Mouse (Mus musculus) forebrain, embryonic 10.5 days (tissue): ENCODE data around the gene Eef1akmt3. TPM values are rescaled to one million over a fixed set of nuclear protein-coding genes. Genes with fewer than 3 reads are reported as not detected.

Experiments
- DNase-seq: peaks from one replicate; pipeline ENCODE4 v3.0.0-alpha.2; 2017; ENCODE audit warnings: low spot score; ENCODE audit errors: extremely low spot score
- H3K27ac ChIP-seq: fragments of 300-500 bp; sonication (generic); 2 replicates; pipeline ENCODE4 v1.5.1; 2016; ENCODE audit warnings: mild to moderate bottlenecking
- H3K27me3 ChIP-seq: fragments of 300-500 bp; sonication (generic); 2 replicates; pipeline ENCODE4 v1.6.1; 2016; ENCODE audit warnings: mild to moderate bottlenecking; ENCODE audit not compliant: poor library complexity, severe bottlenecking
- H3K36me3 ChIP-seq: fragments of 300-500 bp; sonication (generic); replicated peaks from 2 replicates; pipeline ENCODE4 v1.6.1; 2016; ENCODE audit warnings: mild to moderate bottlenecking, moderate library complexity
- H3K4me1 ChIP-seq: fragments of 300-500 bp; sonication (generic); 2 replicates; pipeline ENCODE4 v1.6.1; 2016
- H3K4me3 ChIP-seq: fragments of 300-500 bp; sonication (generic); 2 replicates; pipeline ENCODE4 v1.5.1; 2016; ENCODE audit warnings: mild to moderate bottlenecking, moderate library complexity
- H3K9me3 ChIP-seq: fragments of 300-500 bp; sonication (generic); 2 replicates; pipeline ENCODE4 v1.6.1; 2016; ENCODE audit warnings: mild to moderate bottlenecking, moderate library complexity
- WGBS: fragments of 180-500 bp; shearing (Covaris S2); methylation state at CpG from one replicate; pipeline ENCODE4 v1.1.7; 2016; 5-methylcytosine and 5-hydroxymethylcytosine counted together
- polyA plus RNA-seq: library from polyadenylated mRNA; unstranded; fragments of >200 nt; fragmentation: Nextera tagmentation; extraction: Ambion mirVana; gene quantifications from 2 replicates; pipeline ENCODE4 v1.2.1, GENCODE M21; 2016

Gene Eef1akmt3
- polyA plus RNA-seq, 1 experiment from 2014 or later, result 0.21 TPM

GRCm38 (mm10) chr10:127040569-127041214, 621 bp downstream of the Eef1akmt3 start:
- Histone ChIP-seq H3K27ac (peak overlapping the region; percentile 93), H3K27me3 (peaks cover 21% of the 10 kb centered on the region), H3K36me3 (peaks cover 27% of the 10 kb centered on the region), H3K9me3 (no peaks in the 10 kb centered on the region), H3K4me3 (peak overlapping the region; percentile 96), H3K4me1 (peaks cover 30% of the 10 kb centered on the region)
- 2% methylated on average over 20 of the region's 20 CpGs for WGBS
- DNase-seq, result peak; percentile 41

GRCm38 (mm10) chr10:127037641-127038040, 3.7 kb downstream of the Eef1akmt3 start:
- Histone ChIP-seq H3K4me1 (peaks cover 20% of the 10 kb centered on the region), H3K27me3 (peaks cover 21% of the 10 kb centered on the region), H3K9me3 (no peaks in the 10 kb centered on the region), H3K27ac (no peak overlapping the region), H3K4me3 (no peak overlapping the region), H3K36me3 (no peaks in the 10 kb centered on the region)
- DNase-seq, result no peak
- 81% methylated on average over 12 of the region's 12 CpGs for WGBS

DNA sequence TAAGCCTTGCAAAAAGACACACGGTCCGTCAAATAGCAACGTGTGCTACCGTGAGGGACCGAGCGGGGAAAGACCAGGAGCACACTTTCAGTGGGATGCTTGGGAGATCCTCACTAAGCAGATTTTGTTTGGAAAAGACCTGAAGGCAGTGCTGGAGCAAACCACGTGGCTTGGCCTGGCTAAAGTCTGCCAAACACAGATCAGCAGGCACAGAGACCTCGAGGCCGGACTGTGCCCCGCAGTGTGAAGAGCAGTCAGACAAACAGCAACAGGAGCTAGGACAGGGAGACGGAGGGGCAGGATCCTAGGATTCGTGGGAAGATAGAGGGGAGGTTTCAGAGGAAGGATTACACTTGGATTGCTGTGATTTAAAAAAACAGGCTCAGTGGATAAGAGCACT, 5.0 kb downstream of the Eef1akmt3 start:
- Histone ChIP-seq H3K27me3 (peaks cover 20% of the 10 kb centered on the region), H3K4me1 (peaks cover 11% of the 10 kb centered on the region), H3K27ac (no peak overlapping the region), H3K36me3 (no peaks in the 10 kb centered on the region), H3K4me3 (no peak overlapping the region), H3K9me3 (no peaks in the 10 kb centered on the region)
- no peak for DNase-seq
- 84% methylated on average over 12 of the region's 12 CpGs for whole genome bisulfite sequencing

DNA sequence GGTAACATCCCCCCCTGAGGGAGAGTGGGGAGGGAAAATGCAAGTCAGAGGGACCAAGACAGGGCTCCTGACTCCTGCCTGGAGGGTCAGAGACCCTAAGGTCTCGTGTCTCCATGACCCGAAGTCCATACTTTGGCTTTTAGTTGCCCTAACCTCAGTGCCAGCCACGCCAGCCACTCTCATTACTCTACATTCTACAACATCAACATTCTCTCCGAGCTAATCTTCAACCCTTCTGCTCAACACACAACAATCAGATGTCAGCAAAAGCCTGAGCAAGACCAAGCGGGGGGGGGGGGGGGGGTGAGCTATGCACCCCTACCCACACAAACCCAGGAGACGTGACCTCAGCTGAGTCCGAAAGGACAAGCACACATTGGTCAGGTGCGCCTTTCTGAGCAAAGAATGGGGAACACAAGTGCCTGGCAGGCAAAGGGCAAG, 8.0 kb downstream of the Eef1akmt3 start:
- H3K4me3 ChIP-seq, result no peak overlapping the region
- no peak for DNase-seq
- peaks cover 12% of the 10 kb centered on the region for H3K36me3 ChIP-seq
- no peak overlapping the region for H3K27ac ChIP-seq
- peaks cover 12% of the 10 kb centered on the region for H3K4me1 ChIP-seq
- no peaks in the 10 kb centered on the region for H3K9me3 ChIP-seq
- no peaks in the 10 kb centered on the region for H3K27me3 ChIP-seq
- WGBS, result 82% methylated on average over 8 of the region's 8 CpGs

DNA sequence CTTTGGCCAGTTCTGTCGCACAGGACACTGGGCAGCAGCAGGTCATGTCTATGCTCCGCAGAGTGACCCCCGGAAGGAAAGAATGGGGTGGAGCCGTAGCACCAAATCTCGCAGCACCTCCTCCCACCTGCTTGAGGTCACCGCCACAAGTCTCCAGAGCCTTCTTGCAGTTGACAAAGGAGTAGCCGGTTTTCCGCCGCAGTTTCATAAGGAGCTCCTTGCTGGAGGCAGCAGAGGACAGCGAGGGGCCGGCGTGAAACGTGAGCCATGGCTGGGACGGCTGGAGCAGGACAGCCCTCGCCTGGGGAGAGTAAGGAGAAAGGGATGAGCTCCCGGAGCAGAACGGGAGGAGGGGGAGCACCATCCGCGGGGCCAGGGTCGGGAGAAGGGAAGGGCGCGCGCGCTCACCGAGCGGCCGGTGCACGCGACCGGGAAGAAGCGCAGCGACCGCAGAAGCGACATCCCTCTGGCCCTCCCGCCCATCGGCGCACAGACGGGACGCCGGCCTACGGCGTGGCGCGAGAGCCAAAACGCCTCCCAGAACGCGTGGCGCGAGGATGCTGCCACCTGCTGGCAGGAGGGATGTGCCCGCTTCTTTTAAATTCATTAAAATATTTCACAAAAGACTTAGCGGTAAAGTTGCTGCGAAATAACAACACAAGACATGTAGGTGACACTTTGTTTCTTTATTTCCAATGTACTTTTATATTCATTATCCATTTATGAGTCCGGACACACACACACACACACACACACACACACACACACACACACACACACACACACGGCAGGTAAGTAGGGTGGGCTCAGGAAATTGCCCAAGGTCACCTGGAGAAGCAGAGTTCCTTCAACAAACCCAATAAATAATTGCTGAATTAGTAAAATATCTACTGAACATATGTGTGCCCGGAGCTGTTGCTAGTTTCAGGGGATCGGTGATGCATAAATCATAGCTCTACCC, 10.7 kb downstream of the Eef1akmt3 start, which contains the start of gene Tsfm:
Gene Tsfm, minus strand, starts transcription at position 505 of the 961 bp plus-strand sequence.
- H3K36me3 ChIP-seq, result peaks cover 39% of the 10 kb centered on the region
- 5% methylated on average over 56 of the region's 56 CpGs for WGBS
- peaks cover 12% of the 10 kb centered on the region for H3K4me1 ChIP-seq

DNA sequence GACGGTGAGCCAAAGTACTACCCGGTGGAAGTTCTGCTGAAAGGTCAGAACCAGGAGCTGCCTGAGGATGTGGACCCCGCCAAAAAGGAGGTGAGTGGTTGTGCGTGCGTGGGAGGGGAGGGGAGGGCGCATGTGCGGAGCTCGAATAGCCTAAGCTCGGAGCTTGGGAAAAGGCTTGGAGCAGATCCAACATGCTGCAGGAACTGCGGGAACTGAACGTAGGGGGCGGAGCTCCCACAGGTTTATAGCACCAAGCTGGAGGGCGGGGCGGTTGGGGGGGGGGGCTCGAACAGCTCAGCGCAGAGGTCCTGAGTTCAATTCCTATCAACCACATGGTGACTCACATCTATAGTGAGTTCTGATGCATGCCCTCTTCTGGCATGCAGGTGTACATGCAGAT, 22.9 kb downstream of the Eef1akmt3 start:
- WGBS, result 89% methylated on average over 16 of the region's 16 CpGs
- DNase-seq, result no peak
- no peaks in the 10 kb centered on the region for H3K27me3 ChIP-seq
- H3K4me1 ChIP-seq, result peaks cover 12% of the 10 kb centered on the region
- H3K4me3 ChIP-seq, result no peak overlapping the region
- H3K36me3 ChIP-seq, result peaks cover 27% of the 10 kb centered on the region
- H3K9me3 ChIP-seq, result no peaks in the 10 kb centered on the region
- H3K27ac ChIP-seq, result no peak overlapping the region

More for the DNA sequence above, 10.7 kb downstream of the Eef1akmt3 start, which contains the start of gene Tsfm:
- peak within 1 kb of the TSS; percentile 96 for H3K27ac ChIP-seq
- H3K27me3 ChIP-seq, result no peaks in the 10 kb centered on the region
- H3K4me3 ChIP-seq, result peak within 1 kb of the TSS; percentile 78
- peak; percentile 88 for DNase-seq
- H3K9me3 ChIP-seq, result no peaks in the 10 kb centered on the region

DNA sequence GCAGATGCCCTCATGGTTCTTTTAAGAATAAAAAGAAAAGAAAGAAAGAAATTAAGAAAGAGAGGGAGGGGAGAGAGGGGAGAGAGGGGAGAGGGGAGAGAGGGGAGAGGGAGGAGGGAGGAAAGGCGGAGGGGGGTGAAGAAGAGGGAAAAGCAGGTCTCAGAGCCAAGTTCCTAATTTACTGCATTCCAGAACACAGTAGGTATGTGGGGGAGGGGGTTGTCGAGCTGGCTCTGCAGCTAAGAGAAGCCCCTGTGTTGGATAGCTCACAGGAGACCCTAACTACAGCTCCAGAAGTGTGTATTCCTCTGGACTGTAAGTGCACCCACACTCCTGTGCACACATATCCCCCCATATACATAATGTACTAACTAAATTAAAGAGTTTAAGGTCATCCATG, 24.2 kb downstream of the Eef1akmt3 start:
- H3K4me1 ChIP-seq, result peaks cover 12% of the 10 kb centered on the region
- peaks cover 14% of the 10 kb centered on the region for H3K36me3 ChIP-seq
- DNase-seq, result no peak
- WGBS, result 22% methylated on average over 2 of the region's 2 CpGs
- no peak overlapping the region for H3K4me3 ChIP-seq
- no peaks in the 10 kb centered on the region for H3K9me3 ChIP-seq
- H3K27ac ChIP-seq, result no peak overlapping the region
- H3K27me3 ChIP-seq, result no peaks in the 10 kb centered on the region

DNA sequence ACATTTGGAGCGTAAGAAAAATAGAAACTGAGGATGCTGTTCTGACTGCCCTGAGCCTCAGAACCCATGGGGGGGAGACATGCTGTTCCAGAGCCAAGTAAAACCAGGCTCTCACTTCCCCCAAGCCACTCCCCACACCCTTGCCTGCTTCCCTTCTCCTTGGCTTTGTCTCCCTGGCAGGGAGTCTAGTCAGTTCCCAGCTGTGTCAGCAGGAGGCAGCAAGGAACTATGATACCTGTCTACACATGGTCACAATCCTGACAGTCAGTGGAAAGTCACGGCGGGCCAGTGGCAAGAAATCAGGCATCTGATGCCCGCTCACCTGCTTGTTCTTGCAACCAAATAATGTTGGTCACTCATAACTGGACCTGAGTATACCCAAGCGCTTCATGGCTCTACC, 24.8 kb downstream of the Eef1akmt3 start:
- Histone ChIP-seq H3K9me3 (no peaks in the 10 kb centered on the region), H3K4me3 (no peak overlapping the region), H3K36me3 (peaks cover 8% of the 10 kb centered on the region), H3K4me1 (peaks cover 12% of the 10 kb centered on the region), H3K27ac (no peak overlapping the region), H3K27me3 (no peaks in the 10 kb centered on the region)
- WGBS, result 69% methylated on average over 5 of the region's 5 CpGs
- DNase-seq, result no peak

DNA sequence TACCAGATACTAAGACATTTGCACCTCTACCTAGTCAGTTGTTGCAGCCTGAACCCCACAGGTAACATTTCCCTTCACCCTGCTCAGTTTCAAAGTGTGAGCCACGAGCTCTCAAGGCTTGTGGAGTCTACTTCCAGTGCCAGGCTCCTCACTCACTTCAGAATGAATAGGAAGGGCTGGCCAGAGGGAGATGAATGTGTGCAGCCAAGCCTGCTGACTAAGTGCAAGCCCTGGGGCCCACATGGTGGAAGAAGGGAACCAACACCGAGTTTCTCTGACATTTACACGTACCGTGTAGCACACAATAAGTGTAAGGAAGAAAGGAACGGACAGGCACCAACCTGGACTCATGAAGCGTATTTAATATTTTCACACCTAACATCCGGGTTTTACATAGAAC, 37.5 kb downstream of the Eef1akmt3 start:
- 82% methylated on average over 7 of the region's 7 CpGs for WGBS
- no peak for DNase-seq
- H3K27me3 ChIP-seq, result no peaks in the 10 kb centered on the region
- H3K9me3 ChIP-seq, result no peaks in the 10 kb centered on the region
- no peak overlapping the region for H3K4me3 ChIP-seq
- peaks cover 22% of the 10 kb centered on the region for H3K36me3 ChIP-seq
- peaks cover 14% of the 10 kb centered on the region for H3K4me1 ChIP-seq
- no peak overlapping the region for H3K27ac ChIP-seq

GRCm38 (mm10) chr10:127003334-127003733, 38.0 kb downstream of the Eef1akmt3 start:
- WGBS, result 88% methylated on average over 8 of the region's 8 CpGs
- Histone ChIP-seq H3K9me3 (no peaks in the 10 kb centered on the region), H3K4me3 (no peak overlapping the region), H3K4me1 (peaks cover 14% of the 10 kb centered on the region), H3K27ac (no peak overlapping the region), H3K36me3 (peaks cover 27% of the 10 kb centered on the region), H3K27me3 (no peaks in the 10 kb centered on the region)
- DNase-seq, result no peak

- Histone ChIP-seq H3K9me3 (no peaks in the 10 kb centered on the region), H3K27me3 (no peaks in the 10 kb centered on the region), H3K4me3 (no peak overlapping the region), H3K36me3 (peaks cover 32% of the 10 kb centered on the region), H3K4me1 (peaks cover 13% of the 10 kb centered on the region), H3K27ac (0 out of 2 replicates have a peak overlapping the region, but pooled peaks have one; percentile 8)
- 87% methylated on average over 5 of the region's 5 CpGs for WGBS
- DNase-seq, result no peak
Observed at GRCm38 (mm10) chr10:127002765-127003164, 38.5 kb downstream of the Eef1akmt3 start.

DNA sequence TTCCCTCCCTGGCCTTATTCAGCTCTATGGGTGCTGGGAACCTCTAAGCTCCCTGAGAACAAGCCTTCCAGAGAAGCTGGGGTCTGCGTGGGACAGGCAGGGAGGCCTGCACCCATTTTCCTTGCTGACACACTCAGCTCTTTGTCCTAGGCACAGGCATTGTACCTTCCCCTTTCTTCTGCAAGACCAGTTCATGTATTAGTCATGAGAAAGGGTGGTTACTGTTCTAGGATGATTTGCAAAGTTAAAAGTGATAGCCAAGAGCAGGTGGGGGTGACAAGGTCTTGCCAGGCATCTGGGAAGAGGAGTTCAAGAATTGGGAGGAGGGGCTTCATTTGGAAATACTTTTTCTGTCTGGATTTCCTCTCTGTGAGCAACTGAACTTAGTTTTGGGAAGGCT, 39.3 kb downstream of the Eef1akmt3 start:
- Histone ChIP-seq H3K9me3 (no peaks in the 10 kb centered on the region), H3K27me3 (no peaks in the 10 kb centered on the region), H3K4me1 (peaks cover 10% of the 10 kb centered on the region), H3K27ac (no peak overlapping the region), H3K4me3 (no peak overlapping the region), H3K36me3 (peaks cover 40% of the 10 kb centered on the region)
- no peak for DNase-seq
- 90% methylated on average over 1 of the region's 1 CpGs for WGBS

DNA sequence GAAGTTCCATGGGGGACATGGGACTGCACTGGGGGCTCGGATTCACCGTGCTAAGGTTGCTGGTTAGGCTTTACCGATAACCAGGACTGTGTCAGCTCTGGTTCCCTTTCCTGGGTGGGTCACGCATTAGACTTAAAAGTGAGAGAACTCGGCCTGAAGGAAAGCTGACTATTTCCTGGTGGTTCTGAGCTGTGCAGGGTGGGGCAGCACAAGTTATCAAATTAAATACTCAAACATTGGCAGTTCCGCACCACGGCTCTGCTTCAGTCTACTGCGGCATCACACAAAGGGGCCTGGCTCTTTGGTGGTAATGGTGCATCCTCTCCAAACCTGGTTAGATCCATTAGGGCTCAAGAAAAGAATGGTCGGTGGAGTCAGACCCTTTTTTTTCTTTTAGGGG, 40.0 kb downstream of the Eef1akmt3 start:
- H3K4me3 ChIP-seq, result no peak overlapping the region
- peaks cover 10% of the 10 kb centered on the region for H3K4me1 ChIP-seq
- no peaks in the 10 kb centered on the region for H3K27me3 ChIP-seq
- DNase-seq, result no peak
- H3K27ac ChIP-seq, result no peak overlapping the region
- 91% methylated on average over 9 of the region's 9 CpGs for WGBS
- H3K9me3 ChIP-seq, result no peaks in the 10 kb centered on the region
- H3K36me3 ChIP-seq, result peaks cover 41% of the 10 kb centered on the region
